Mouse (Mus musculus) embryonic facial prominence, embryonic 15.5 days (tissue): ENCODE measurements at regions not wholly inside any gene's neighbourhood (a gene's known extent, or its start where the extent isn't known, plus 50 kb on each side); places are given as distances from the start of the nearest gene placed in this dataset.

Experiments used
- ATAC-seq: fragments of 200-750 bp; cut with Nextera tagmentation; 2 replicates; pipeline ENCODE4 v1.8.0; 2017; ENCODE audit warnings: low read depth, moderate TSS enrichment; ENCODE audit not compliant: insufficient number of reproducible peaks, low FRiP score, low TSS enrichment
- H3K27ac ChIP-seq: fragments of 300-500 bp; sonication (generic); replicated peaks from 2 replicates; pipeline ENCODE4 v1.5.1; 2015; ENCODE audit warnings: mild to moderate bottlenecking, inconsistent platforms
- H3K27me3 ChIP-seq: fragments of 300-500 bp; sonication (generic); 2 replicates; pipeline ENCODE4 v1.6.1; 2015; ENCODE audit warnings: inconsistent platforms
- H3K36me3 ChIP-seq: fragments of 300-500 bp; sonication (generic); 2 replicates; pipeline ENCODE4 v1.6.1; 2015; ENCODE audit warnings: mild to moderate bottlenecking, inconsistent platforms
- H3K4me1 ChIP-seq: fragments of 300-500 bp; sonication (generic); 2 replicates; pipeline ENCODE4 v1.6.1; 2015; ENCODE audit warnings: inconsistent platforms
- H3K4me2 ChIP-seq: fragments of 300-500 bp; sonication (generic); replicated peaks from 2 replicates; pipeline ENCODE4 v1.6.1; 2015; ENCODE audit warnings: mild to moderate bottlenecking, inconsistent platforms
- H3K4me3 ChIP-seq: fragments of 300-500 bp; sonication (generic); replicated peaks from 2 replicates; pipeline ENCODE4 v1.5.1; 2015; ENCODE audit warnings: mild to moderate bottlenecking, inconsistent platforms
- H3K9ac ChIP-seq: fragments of 300-500 bp; sonication (generic); 2 replicates; pipeline ENCODE4 v1.6.1; 2015; ENCODE audit warnings: inconsistent platforms
- H3K9me3 ChIP-seq: fragments of 300-500 bp; sonication (generic); replicated peaks from 2 replicates; pipeline ENCODE4 v1.6.1; 2016; ENCODE audit warnings: inconsistent platforms
- WGBS: fragments of 180-500 bp; shearing (Covaris S2); methylation state at CpG from one replicate; pipeline ENCODE4 v1.1.7; 2015; 5-methylcytosine and 5-hydroxymethylcytosine counted together

DNA sequence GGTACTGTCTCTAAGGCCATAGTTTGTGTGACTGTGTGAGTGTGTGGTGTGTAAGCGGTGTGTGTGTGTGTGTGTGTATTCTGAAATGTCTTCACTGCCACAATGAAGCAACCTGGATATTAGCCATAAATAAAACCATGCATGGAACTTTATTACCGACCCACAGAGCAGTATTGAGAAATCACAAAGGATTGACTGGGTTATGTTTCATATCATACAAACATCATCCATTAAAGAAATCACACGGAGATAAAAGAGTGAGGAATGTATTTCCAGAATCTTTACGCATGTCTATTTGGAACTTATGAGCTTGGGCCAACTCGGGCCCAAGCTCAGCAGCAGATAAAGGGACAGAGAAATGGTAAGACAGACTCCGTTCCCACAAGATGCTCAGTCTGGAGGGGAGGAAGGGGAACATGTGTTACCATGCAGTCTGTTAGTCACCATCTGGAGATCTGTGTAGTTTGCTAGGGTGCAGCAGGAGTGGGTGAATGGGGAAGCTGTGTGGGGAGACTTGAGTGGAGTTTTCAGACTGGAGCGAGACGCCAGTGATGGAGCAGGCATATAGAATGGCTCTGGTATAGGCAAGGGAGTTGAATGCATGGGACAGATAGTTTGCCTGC, 75.1 kb upstream of the Sox11 start:
- ATAC-seq = no peak
- H3K27me3 ChIP-seq = no peaks in the 10 kb centered on the region
- no peak overlapping the region for H3K4me2 ChIP-seq

DNA sequence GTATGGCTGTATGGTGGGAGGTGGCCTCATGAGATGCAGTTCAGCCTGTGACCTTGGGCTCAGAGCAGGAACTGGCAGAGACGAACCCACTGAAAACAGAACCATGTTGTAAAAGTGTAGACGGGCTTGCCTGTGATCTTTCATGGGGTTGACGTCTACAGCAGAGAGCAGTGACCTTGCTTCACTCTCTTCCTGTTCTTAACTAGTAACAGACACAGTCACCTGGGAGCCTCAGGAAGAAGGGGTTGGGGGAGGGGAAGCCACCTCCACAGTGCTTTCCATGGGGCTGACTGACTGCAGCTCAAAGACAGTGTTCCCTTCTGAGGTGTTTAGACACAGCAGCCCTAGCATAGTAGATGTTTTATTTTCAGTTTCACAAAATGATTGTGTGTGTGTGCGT, 68.2 kb upstream of the Sox11 start:
- H3K9me3 ChIP-seq = no peaks in the 10 kb centered on the region
- no peak overlapping the region for H3K4me2 ChIP-seq
- H3K9ac ChIP-seq = no peak overlapping the region
- no peak overlapping the region for H3K27ac ChIP-seq
- 37% methylated on average over 4 of the region's 4 CpGs for WGBS
- H3K4me3 ChIP-seq = no peak overlapping the region
- H3K36me3 ChIP-seq = no peaks in the 10 kb centered on the region
- H3K27me3 ChIP-seq = no peaks in the 10 kb centered on the region
- H3K4me1 ChIP-seq = no peaks in the 10 kb centered on the region
- no peak for ATAC-seq

More for the DNA sequence above, 75.1 kb upstream of the Sox11 start:
- no peak overlapping the region for H3K27ac ChIP-seq
- no peaks in the 10 kb centered on the region for H3K36me3 ChIP-seq
- no peaks in the 10 kb centered on the region for H3K4me1 ChIP-seq
- H3K4me3 ChIP-seq = no peak overlapping the region
- H3K9ac ChIP-seq = no peak overlapping the region
- WGBS = 66% methylated on average over 8 of the region's 8 CpGs
- H3K9me3 ChIP-seq = no peaks in the 10 kb centered on the region

DNA sequence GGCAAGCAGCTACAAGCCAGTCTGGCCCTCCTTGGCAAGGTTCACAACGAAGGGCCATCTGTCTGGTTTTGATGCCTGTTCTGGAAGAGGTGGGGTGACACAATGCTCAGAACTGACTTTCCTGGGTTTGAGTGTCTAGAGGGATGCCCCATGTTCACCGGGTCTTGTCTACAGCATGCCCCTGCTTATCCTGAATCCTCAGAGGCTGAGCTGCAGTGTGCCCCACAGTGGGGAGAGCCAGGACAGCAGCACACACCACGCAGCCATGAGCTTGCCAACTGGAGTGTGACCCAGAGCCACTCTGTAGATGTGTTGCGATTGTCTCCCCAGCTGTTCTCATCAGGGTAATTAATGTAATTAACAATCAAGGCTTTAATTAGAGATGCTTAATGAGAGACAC, 66.1 kb upstream of the Sox11 start:
- H3K4me1 ChIP-seq = no peaks in the 10 kb centered on the region
- 62% methylated on average over 4 of the region's 4 CpGs for WGBS
- H3K27me3 ChIP-seq = no peaks in the 10 kb centered on the region
- H3K9me3 ChIP-seq = no peaks in the 10 kb centered on the region
- H3K9ac ChIP-seq = no peak overlapping the region
- no peak overlapping the region for H3K4me2 ChIP-seq
- H3K36me3 ChIP-seq = no peaks in the 10 kb centered on the region
- H3K4me3 ChIP-seq = no peak overlapping the region
- no peak overlapping the region for H3K27ac ChIP-seq
- no peak for ATAC-seq

DNA sequence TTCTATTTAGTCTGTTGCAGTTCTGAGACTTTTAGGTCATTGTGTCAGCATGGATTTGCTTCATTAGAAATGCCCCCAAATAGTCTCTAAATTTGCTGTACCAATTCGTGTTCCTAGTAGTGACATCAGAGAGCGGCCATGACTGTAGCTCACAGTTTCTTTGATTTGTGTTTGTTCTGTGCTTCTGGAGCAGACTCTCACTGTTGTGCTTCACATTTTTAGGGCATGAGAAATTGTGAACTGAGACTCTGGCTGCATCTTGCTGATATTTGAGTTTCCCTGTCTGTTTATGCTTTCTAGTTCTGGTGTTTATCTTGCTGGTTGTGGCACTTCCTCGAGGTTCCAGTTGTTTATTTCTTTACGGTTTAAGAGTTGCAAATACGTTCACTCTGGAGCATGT, 57.0 kb upstream of the Sox11 start:
- Histone ChIP-seq H3K36me3 (no peaks in the 10 kb centered on the region), H3K4me3 (no peak overlapping the region), H3K9me3 (no peaks in the 10 kb centered on the region), H3K4me1 (no peaks in the 10 kb centered on the region), H3K4me2 (no peak overlapping the region), H3K27ac (no peak overlapping the region), H3K9ac (no peak overlapping the region), H3K27me3 (no peaks in the 10 kb centered on the region)
- 58% methylated on average over 5 of the region's 5 CpGs for WGBS
- no peak for ATAC-seq
